Mouse (Mus musculus): ENCODE data around the gene Dhdh.
"Not testable (repeated sequence)": the region's sequence is repeated elsewhere in the genome, so short reads cannot be mapped to it uniquely, and the experiment has no call there.

Dhdh gene

DNA sequence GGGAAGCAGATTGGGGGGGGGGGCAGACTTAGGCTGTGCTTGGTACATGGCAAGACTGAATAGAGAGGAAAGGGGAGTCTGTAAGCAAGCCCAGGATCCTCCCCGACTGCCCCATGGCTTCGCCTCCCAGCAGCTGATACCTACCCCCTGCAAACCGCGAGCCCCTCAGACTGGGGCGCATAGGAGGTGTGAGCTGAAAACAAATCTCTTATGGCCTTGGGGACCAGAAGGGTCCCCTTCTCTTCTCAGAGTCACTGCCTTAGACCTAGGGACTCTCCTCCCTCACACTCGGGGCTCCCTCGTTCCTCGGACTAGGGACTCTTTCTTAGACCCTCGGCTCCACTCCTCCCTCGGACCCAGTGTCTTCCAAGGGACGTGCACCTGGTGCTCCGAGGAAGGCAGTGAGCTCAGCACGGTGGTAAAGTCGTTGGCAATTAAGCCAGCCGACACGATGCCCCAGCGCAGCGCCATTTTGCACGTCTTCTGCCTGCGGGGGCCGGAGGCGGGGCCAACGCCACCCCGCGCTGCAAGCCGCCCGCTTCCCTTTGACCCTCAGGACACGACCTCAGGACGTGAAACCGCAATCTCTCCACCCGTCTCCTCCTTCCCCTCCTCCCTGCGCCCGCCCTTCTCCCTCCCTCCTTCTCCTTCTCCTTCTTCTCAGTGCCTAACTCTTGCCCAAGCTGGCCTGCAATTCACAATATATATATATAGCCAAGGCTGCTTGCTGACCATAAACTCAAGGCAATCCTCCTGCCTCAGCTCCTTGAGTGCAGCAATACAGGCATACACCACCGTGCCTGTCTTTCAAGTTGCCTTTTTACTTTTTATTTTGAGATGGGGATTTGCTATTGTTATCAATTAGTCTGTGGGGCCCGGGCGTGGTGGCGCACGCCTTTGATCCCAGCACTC is at the start of gene Dhdh:
Dhdh (minus strand) TSS at position 513 of the 912 bp plus-strand sequence.
- DNase-seq (ENCODE audit: low read depth, low spot score): peak; percentile 75

DNA sequence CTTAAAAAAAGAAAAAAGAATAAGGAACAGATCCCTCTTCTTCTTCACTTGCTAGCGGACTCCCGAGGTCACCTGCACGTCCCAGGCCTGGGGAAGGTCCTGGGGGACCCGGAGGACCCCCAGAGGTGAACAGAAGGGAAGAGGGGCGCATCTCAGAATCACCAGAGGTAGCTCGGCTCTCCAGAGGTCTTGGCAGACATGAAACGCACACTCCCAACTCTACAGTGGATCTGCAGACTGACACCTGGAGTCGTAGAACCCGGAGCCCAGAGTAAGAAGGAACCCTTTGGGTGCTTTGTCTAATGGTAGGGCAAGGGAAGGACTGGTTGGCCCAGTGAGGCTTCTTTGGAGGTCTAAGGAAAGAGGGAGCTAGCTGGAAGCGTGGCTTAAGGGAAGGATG is 49.0 kb upstream of the Dhdh start:
- DNase-seq (ENCODE audit: low read depth, low spot score): no peak

DNA sequence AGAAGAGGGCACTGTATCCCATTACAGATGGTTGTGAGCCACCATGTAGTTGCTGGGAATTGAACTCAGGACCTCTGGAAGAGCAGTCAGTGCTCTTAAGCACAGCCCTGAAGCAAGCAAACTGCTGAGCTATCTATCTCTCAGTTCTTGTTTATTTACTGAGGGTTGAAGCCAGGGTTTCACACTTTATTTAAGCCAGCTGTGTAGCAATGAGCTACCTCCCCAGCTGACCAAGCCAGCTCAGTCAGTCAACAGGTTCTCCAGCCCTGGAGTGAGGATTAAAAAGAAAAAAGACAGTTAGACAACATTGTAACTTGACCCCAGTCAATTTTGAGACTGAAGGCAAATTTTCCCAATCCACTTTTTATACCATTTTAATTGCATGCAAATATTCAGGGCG is 47.1 kb upstream of the Dhdh start:
- DNase-seq (ENCODE audit: low read depth, low spot score): no peak

DNA sequence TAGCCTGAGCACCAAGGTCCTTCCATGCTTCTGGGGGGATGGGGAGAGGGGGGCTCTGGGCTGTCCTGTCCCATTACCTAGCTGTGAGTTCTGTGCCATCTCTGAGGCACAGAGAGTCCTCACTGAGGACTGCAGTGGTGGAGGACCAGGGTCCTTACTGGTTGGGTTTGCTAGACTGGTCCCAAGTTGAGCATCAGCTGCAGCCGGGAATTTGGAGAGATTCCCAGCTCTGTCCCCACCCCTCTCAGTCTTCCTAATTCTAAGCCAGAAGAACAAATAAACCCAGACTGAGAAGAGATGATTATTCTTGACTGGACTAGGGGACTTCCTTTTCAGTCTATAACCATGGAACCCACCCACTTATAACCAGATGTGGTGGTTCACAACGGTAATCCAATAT is 42.0 kb upstream of the Dhdh start:
- no peak for DNase-seq (ENCODE audit: low read depth, low spot score)

DNA sequence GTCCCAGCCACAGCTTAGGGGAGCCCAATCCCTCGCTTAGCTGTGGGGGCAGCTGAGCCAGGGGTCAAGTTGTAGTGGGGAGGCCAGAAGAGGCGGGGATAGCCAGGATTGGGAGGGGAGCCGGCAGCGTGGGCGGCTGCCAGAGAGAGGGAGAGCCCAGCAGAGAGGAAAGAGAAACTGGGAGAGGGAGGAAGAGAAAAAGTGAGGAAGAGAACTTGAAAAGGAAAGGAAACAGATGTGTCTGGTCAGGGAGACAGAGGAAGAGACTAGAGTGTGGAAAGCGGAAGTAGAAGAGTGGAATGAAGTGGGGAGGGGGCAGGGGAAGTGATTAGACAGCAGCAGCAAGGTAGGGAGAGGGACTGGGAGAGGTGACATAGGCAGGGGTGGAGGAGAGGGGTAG is 40.9 kb upstream of the Dhdh start:
- DNase-seq (ENCODE audit: low read depth, low spot score): no peak

DNA sequence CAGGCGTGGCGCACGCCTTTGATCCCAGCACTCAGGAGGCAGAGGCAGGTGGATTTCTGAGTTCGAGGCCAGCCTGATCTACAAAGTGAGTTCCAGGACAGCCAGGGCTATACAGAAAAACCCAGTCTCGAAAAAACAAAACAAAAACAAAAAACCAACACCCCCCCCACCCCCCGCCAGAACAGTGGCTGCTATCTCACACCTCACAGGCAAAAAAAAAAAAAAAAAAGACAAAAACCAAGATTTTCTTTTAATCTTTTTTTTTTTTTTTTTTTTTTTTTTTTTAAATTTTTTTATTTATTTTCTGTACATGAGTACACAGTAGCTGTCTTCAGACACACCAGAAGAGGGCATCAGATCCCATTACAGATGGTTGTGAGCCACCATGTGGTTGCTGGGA is 38.6 kb upstream of the Dhdh start:
- not testable (repeated sequence) for DNase-seq (ENCODE audit: low read depth, low spot score)

DNA sequence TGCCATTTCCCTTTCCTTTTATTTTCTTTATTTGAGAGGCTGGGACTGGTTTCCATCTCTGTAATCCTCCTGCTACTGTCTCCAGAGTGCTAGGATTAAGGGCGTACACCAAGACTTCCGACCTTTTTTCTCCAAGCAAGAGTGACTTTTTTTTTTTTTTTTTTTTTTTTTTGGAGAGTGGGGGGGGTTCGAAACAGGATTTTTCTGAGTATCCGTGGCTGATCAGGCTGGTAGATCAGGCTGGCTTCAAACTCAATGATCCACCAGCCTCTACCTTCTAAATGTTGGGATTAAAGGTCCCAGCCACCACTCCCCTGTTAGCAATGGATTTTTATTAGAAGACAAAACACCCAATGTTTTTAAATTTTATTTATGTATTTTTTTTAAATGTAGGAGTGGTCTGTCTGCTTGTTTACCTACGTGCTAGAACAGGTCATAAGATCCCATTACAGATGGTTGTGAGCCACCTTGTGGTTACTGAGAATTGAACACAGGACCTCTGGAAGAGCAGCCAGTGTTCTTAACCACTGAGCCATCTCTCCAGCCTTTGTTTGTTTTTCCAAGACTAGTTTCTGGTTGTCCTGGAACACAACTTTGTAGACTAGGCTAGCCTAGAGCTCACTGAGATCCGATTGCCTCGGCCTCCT is 38.0 kb upstream of the Dhdh start:
- DNase-seq (ENCODE audit: low read depth, low spot score): peak; percentile 55

DNA sequence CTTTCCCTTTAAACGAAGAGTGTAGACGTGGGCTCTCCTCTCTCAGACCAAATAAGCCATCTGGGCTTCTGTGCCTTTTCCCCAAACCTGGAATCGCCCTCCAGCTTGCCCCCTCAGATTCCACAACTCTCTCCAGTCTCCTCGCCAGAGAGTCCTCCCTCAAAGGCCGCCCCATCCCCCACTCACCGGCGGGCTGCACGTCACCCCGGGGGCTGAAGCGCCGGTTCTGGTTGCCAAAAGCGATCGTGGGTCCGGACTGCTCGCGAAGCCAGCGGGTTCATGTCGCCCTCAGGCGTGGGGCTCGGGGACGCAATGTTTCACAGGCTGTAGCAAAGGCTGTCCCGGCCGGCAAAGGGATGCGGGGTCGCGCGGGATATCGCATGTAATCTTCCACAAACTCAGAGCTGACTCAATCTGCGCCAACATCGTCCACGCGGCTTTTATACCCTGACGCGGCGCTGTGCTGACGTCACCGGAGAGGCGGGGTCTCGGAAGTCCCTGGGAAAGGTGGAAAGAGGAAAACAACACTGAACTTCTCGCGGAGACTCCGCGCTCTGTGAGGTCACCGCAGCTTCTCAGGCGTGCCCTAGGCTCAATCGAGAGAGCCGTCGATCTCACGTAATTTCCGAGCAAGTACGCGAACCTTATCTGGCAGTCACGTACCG is 37.3 kb upstream of the Dhdh start, which contains the start of the genes Ppp1r15a and Plekha4:
Ppp1r15a (minus strand) TSS at position 460 of the 665 bp plus-strand sequence.
Plekha4 (plus strand) TSS at position 522 of the 665 bp plus-strand sequence.
- DNase-seq (ENCODE audit: low read depth, low spot score): peak; percentile 97

DNA sequence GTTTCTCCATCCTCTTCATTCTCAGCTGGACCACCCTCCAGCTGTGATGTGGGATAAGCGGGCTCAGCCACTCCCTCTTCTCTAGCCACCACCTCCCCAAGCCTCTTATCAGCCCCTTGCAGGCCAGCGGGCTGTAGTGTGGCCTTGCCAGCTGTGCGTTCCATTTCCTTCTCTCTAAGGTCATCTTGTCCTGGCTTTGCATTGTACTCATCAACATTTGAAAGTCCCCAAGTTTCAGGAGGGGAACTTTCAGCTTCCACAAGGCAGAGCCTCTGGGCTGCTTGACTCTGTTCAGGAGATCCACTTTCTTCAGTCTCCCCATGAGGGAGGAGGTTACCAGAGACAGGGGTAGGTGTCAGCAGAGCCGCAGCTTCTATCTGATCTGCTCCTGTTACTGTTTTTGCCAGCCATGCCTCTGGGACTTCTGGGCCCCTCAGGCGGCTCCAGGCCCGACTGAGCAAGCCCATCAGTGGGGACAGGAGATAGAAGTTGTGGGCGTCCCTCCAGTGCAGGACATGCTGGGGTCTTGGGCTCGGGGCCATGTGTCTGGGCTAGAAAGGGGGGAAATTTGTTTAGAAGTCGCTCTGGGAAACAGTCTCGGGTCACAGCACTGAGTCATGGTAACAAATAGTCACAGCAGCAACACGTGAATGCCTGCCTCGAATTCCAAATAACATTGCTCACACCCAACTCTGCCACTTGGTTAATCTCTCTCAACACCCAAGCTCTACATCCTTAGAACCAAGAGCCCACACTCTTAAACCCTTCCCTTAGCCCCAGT is 36.4 kb upstream of the Dhdh start:
- DNase-seq (ENCODE audit: low read depth, low spot score): peak; percentile 50

DNA sequence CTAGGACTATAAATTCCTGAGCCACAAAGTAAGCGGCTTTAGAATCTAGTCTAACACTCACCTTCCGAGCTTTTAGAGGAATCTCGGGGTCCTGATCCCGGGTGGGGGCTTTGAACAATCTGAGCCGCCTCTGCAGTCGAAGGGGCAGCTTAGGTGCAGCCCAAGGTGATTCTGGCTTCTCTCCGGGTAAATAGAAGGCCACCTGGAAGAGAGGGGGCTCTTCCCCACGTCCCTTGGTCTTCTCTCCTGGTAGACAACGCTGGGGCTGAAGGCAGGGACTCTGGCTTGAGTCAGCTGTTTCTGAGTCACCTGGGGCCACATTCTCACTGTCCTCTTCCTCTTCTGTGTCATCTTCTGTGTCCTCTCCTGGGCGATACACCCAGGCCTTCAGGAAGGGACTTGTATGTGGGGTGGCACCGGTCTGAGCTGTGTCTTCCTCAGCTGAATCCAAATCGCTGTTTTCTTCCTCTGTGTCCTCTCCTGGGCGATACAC is 35.1 kb upstream of the Dhdh start:
- no peak for DNase-seq (ENCODE audit: low read depth, low spot score)

DNA sequence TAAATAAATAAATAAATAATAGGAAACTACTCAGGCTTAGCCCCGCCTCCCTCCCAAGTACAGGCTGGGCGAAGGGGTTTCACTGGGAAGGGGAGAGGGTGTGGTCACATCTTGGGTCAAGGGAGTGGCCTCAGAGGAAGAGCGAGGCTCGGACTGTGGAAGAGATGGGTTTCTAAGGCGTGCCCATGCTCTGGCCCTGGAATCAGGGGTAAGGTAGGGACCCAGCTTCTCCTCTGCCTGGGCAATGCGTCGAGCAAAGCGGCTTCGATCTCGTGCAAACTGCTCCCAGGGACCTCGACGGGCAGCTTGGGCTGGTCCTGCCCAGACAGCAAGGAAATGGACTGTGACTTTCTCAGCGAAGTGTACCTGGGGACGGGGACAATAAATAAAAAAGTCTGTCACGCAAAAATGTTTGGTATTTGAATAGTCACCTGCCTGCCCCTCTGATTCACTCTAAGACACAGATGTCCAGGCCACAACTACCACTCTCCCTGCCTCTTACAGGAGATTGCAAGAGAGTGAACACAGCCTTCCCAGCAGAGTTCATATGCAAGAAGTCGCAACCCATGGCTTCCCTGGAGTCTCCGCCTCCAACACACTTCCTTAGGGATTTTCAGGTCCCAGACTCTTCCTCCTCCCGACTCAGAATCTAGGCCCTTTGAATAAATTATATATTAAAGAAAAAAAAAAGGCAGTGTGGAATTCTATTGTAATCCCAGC is 34.5 kb upstream of the Dhdh start:
- DNase-seq (ENCODE audit: low read depth, low spot score): no peak

DNA sequence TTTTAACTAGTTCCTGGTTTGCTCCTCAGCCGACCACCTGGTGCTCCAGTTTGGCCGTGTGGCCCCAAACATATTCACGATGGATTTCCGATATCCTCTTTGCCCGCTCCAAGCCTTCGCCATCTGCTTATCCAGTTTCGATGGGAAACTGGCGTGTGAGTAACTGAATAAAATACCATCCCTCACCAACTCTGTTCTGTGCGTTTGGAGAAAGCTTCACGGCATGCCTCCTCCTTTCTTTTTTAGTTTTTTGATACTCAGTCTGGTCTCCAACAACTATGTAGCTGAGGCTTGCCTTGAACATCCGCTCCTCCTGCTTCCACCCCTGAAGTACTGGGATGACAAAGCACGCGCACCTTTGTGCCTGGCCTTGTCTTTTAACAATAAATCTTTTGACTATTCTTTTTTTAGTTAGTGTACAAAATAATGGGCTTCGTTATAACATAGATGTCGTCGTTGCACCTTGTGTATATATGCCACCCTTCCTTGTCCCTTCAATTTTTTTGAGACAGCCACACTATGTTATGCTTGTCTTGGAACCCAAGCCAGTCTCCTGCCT is 33.7 kb upstream of the Dhdh start:
- DNase-seq (ENCODE audit: low read depth, low spot score): no peak

DNA sequence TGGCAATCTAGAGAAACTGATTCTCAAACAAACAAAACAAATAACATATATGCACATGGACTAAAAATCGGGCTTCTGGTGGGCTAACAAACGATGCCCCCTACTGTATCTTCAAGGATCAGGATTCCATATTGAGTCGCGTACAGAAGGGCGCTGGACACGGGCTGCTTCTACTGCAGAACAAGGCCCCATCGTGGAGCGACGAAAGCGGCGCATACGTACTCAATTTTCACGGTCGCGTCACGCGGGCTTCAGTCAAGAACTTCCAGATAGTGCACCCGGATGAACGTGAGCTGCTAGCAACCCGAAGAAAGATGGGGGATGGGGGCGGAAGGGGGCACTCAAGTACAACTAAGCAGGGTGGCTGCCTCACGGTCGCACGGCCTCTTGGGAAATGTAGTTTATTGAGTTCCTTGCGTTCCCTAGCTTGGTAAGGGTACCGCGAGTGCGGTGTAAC is 33.2 kb upstream of the Dhdh start:
- peak; percentile 97 for DNase-seq (ENCODE audit: low read depth, low spot score)

DNA sequence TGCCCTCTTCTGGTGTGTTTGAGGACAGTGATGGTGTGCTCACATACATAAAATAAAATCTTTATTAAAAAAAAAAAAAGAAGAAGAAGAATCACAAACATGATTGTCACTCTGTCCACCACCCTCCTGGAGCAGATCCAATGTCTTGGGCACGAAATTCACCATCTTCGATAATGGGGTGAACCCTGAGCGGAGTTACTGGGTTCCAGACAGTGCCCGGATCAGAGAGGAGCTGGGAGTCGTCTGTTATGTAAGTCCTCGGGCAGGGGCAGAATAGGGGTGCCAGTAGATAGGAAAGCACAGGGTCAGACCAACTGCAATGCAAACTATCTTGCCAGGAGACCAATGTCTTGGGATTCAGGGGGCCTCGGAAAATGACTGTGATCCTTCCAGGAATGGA is 32.0 kb upstream of the Dhdh start:
- DNase-seq (ENCODE audit: low read depth, low spot score): no peak

DNA sequence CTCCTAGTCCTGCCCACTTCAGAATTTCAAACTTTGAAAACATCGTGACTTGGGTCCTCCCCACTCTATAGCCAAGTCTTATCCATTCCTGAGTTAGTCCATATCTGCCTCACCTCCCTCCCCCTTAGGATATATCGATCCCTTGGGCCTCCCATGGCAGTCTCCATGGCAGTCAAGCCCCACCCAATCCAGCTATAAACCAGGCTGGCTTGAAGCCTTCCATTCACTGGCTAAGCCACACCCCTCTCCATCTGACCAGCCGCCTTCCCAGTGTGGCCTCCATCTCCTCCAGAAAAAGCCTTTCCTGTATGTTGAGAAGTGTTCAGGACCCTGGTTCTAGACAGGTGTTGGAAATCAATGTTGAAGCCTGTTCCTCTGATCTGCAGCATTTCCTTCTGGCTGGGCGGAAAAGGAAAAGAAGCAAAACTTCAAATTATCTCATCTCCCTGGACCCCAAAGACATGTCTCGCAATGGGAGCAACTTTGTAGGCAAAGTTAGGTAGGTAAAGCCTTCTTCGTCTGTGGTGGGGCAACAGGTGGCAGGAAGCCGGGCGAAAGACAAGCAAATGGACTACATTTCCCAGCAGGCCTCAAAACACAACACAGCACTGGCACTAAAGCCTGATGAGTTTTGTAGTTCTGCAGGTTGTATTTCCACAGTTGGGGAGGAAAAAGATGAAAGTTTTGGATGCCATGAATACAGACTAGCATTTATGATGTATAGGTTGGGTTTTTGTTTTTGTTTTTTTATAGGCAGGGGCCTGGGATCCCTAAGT is 30.9 kb upstream of the Dhdh start:
- no peak for DNase-seq (ENCODE audit: low read depth, low spot score)

DNA sequence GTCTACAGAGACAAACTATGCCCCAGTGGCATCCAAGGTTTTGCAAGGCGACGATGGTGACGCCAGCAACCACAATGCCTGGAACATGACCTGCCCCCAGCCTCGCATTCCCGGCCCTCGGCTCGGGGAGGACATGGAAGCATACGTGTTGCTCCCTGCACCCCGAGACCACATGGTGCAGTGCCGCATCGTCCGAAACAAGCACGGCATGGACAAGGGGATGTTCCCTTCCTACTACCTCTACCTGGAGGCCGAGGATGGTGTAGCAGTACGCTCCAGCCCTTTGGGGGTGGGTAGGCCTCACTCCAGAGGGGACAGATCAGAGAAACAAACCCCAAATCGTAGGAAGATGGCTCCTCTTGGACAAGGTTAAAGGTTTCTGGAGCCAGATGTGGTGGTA is 30.0 kb upstream of the Dhdh start:
- DNase-seq (ENCODE audit: low read depth, low spot score): no peak

DNA sequence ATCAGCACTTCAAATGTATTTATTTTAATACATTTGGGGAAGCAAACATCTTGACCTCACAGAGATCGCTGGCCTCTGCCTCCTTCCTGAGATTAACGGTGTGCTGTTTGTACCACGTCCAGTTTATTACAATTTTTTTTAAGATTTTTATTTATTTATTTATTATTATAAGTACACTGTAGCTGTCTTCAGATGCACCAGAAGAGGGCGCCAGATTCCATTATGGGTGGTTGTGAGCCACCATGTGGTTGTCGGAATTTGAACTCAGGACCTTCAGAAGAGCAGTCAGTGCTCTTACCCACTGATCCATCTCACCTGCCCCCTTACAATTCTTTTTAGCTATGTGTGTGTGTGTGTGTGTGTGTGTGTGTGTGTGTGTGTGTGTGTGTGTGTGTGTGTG is 28.2 kb upstream of the Dhdh start:
- not testable (repeated sequence) for DNase-seq (ENCODE audit: low read depth, low spot score)

DNA sequence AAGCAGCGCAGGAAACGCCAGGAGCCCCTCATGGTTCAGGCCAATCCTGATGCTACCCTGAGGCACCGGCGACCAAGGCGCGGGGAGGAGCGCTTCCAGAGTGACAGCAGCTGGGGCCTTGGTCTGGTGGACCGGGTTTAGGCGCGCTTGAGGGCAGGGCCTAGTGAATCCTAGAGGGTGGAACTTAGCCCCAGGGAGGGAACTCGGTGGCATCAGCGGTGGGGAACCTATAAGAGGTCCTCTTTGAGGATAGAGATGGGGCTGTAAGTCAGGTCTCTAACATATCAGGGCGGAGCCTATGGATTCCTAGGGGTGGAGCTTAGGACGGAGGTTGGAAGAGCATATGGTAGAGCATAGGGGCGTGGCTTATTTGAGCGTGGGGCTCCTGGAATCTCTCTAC is 26.8 kb upstream of the Dhdh start:
- DNase-seq (ENCODE audit: low read depth, low spot score): no peak

DNA sequence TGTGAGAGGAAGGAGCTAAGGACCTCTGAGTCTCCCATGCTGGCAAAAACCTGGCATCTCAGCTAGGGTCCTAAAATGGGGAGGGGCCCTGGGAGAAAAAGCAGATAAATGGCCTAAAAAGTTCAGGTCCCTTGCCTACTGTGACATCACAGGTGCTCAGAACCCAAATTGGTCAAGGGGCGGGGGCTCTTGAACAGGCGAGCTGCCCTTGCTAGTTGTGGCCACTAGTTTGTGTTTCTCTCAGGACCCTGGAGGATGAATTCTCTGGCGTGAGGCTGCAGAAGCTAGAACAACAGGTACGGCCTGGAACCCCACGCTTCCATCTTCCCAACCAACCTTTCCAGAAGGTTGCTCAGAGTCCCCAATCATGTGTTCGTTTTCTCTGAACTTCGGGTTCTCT is 25.8 kb upstream of the Dhdh start:
- no peak for DNase-seq (ENCODE audit: low read depth, low spot score)
